Mouse (Mus musculus) left cerebral cortex, postnatal 14 days (tissue): ENCODE data around the gene Mxd3. TPM values are rescaled to one million over a fixed set of nuclear protein-coding genes. Genes with fewer than 3 reads are reported as not detected.

Source experiments
- DNase-seq, 2 experiments: peaks; one replicate each; pipeline ENCODE4 v3.0.0; 2021 to 2022; ENCODE audit warnings: low spot score in 2 of 2, mixed read lengths in 1 of 2
- intact Hi-C: fragments of 180-260 bp; cut with DNase I; formaldehyde crosslinking; loops from one replicate; pipeline ENCODE4 v1.15.1; 2025
- total RNA-seq, 2 experiments: library from RNA; stranded (reverse); gene quantifications; 2 replicates each; pipeline ENCODE4 v1.2.3; 2021

The Mxd3 gene
- total RNA-seq, 2 experiments from 2014 or later: 1.2 to 1.6 TPM

DNA sequence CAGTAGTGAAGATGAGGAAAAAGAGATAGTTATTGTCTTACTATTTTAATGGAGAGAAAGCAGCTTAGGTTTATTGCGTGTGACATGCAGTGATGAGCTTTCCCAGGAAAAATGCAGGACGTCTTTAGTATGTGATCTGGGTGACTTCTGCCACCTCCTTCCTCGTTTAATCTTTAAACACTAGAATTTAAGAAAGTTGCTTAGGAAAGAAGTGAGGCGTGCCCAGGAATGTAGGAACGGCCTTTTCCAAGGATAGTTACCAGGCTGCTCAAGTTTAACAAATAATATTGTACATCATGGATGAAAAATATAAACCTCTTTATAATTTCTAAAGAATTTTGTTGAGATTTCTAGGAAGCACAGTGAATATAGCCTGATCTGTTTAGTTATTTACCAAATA lies 28.7 kb downstream of the Mxd3 start:
- intact Hi-C loops: loop anchor here (10.0 kb wide), 1 partner anchor 354 kb away; no protein-coding TSS in a partner anchor
- no peak for DNase-seq

DNA sequence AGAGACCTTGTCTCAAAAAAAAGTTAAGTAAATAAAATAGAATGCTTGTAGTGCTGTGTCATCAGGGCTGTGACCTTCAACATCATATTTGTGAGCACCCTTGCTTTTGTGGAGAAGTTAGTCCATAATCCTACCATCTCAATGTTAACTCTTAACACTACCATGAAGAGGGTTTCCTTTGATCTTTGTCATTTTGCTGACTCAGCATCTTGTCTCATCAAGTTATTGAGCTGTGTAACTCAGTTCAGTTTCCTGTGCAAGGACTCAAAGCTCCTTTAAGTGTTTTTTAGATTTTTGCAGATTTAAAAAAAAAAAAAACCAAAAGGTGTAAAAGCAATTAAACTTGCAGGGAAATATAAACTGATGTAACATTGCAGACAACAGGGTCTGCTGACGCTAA lies 32.9 kb downstream of the Mxd3 start:
- no peak for DNase-seq
- intact Hi-C loops: no loop called here

DNA sequence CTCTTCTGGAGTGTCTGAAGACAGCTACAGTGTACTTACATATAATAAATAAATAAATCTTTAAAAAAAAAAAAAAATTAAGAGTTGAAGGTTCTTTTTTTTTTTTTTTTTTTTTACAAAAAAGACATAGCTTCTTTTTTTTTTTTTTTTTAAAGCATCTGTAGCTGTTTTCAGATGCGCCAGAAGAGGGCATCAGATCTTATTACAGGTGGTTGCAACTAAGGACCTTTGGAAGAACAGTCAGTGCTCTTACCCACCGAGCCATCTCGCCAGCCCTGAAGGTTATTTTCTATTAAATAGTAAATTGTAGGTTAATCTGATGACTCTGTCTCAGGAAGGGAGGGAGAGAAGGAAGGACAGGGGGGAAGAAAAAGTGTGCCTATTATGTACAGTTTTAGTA lies 40.8 kb downstream of the Mxd3 start:
- intact Hi-C loops: no loop called here
- DNase-seq: no peak

DNA sequence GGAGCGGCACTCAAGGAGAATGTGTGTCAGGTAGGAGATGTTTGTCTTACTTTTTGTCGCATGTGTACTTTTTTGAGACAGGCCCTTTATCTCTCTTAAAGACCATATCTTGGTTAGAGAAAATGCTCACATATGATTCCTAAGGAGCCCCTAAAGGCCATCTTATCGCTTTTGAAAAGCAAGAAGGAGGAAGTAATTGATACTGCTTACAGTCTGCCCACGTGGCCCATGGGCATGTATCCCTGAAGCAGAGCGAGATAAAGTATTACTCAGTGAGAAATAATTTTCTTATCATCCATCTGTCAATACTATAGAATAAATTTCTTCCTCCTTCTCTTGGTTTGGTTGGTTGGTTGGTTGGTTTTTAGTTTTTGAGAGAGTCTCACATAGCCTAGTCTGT lies 52.0 kb downstream of the Mxd3 start:
- DNase-seq: no peak
- intact Hi-C loops: loop anchor here (5.0 kb wide), 1 partner anchor 35 kb away; no protein-coding TSS in a partner anchor

DNA sequence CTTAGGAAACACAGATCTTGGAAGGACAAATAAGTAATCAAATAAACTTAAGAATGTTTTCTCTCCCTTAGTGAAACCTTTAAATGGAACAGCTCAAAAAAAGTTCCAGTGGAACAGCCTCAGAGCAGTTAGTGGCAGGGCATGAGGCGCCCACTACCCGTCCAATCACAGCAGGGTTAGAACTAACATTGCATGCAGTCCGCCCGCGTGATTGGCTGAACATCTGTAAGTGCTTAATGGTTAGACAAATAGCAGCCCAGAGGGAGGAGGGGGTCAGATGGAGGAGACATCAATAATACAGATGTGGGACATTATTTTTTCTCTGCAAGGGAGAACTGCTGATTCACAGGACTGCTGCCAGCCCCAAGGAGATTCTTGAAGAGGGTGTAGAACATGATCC lies 52.4 kb downstream of the Mxd3 start:
- intact Hi-C loops: loop anchor here (5.0 kb wide), 1 partner anchor 35 kb away; no protein-coding TSS in a partner anchor
- no peak for DNase-seq

Other genes starting within 250 kb of the Mxd3 start
- 10 to 100 TPM; 14.3 TPM for gene Uimc1, start 229.5 kb downstream of the Mxd3 start, total RNA-seq
- gene Zfp346, start 224.5 kb downstream of the Mxd3 start, total RNA-seq: 10 to 100 TPM; 40.7 to 42.8 TPM
- not detected for gene Gm17617, start 196.3 kb downstream of the Mxd3 start, total RNA-seq
- gene Fgfr4, start 177.2 kb downstream of the Mxd3 start, total RNA-seq: under 1 TPM; 0.11 to 0.25 TPM
- 100 to 1,000 TPM; 135 to 140 TPM for gene Nsd1, start 120.0 kb downstream of the Mxd3 start, total RNA-seq
- 100 to 1,000 TPM; 161 to 168 TPM for gene Prelid1, start 9.3 kb downstream of the Mxd3 start, total RNA-seq
- gene Rab24, start 7.9 kb downstream of the Mxd3 start, total RNA-seq: 10 to 100 TPM; 73.7 to 74.0 TPM
- 10 to 100 TPM; 47.5 to 51.0 TPM for gene Lman2, start 33.0 kb upstream of the Mxd3 start, total RNA-seq
- gene Rgs14, start 39.9 kb upstream of the Mxd3 start, total RNA-seq: 10 to 100 TPM; 33.3 to 35.4 TPM
- gene Slc34a1, start 68.4 kb upstream of the Mxd3 start, total RNA-seq: under 1 TPM in 1 of 2 experiments, not detected in 1; 0.72 TPM
- gene Pfn3, start 85.4 kb upstream of the Mxd3 start, total RNA-seq: under 1 TPM in 1 of 2 experiments, not detected in 1; 0.70 TPM
- gene F12, start 97.0 kb upstream of the Mxd3 start, total RNA-seq: under 1 TPM in 1 of 2 experiments, not detected in 1; 0.30 TPM
- 10 to 100 TPM; 67.5 to 67.8 TPM for gene Grk6, start 115.2 kb upstream of the Mxd3 start, total RNA-seq
- gene Prr7, start 134.4 kb upstream of the Mxd3 start, total RNA-seq: 100 to 1,000 TPM in 1 of 2 experiments, 10 to 100 TPM in 1; 98.9 to 104 TPM
- gene Dbn1, start 158.3 kb upstream of the Mxd3 start, total RNA-seq: 100 to 1,000 TPM; 326 to 327 TPM
- gene Pdlim7, start 183.9 kb upstream of the Mxd3 start, total RNA-seq: 10 to 100 TPM; 66.0 to 79.4 TPM
- gene Dok3, start 199.5 kb upstream of the Mxd3 start, total RNA-seq: 1 to 10 TPM; 6.2 to 7.9 TPM
- 10 to 100 TPM; 47.5 to 50.9 TPM for gene Ddx41, start 206.8 kb upstream of the Mxd3 start, total RNA-seq
- gene Fam193b, start 241.3 kb upstream of the Mxd3 start, total RNA-seq: 10 to 100 TPM; 62.8 to 71.1 TPM
- 100 to 1,000 TPM; 117 to 123 TPM for gene Tmed9, start 243.9 kb upstream of the Mxd3 start, total RNA-seq